Mouse (Mus musculus): Measurements from ENCODE around the gene Pon3.

DNA sequence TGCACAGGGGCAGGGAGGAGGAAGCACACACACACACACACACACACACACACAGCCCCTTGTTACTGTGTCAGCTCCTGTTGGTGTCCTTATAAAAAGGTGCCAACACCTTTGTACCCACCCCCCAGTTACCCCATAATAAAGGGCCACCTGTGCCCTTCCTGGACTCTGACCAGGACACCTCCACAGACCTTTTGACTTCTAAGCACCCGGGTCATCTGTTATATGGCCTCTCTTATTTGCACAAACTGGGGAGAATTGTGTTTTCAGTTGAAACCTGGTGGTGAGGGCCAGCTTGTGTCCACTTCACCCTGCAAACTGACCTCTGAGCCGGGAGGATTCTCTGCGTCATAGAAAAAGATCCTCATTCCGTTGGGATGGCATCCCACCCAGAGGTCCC is 84.7 kb downstream of the Pon3 start:
- TF ChIP-seq CTCF (IDR thresholded peaks at IDR 0.05; ENCODE audit: borderline replicate concordance, control insufficient read depth, extremely low read depth, insufficient read depth, low read length, poor library complexity), result no peak
- no peak for TF ChIP-seq POLR2A (IDR thresholded peaks at IDR 0.05; ENCODE audit: control insufficient read depth, extremely low read depth, insufficient read depth, low read length, poor library complexity)
